Comparison of ENCODE assay signal across 23 mouse cellular contexts in genomic region chr1:91825261-91825660, GRCm38 (mm10). TPM values are rescaled to one million over a fixed set of nuclear protein-coding genes. Genes with fewer than 3 reads are reported as not detected.
DNase-seq lines count a peak whose midpoint lies in the region; ATAC-seq lines count a peak whose summit lies in the region.
"Had no signal": no experiment of that assay in that cellular context is flagged by ENCODE, and none has a peak within 500 bp of the region (broad histone marks: within the 10 kb centered on the region; RNA-seq: fewer than 3 reads in every experiment).

No protein-coding gene starts in this region.

- no peak overlapping the region for H3K9ac ChIP-seq in midbrain, embryonic 11.5 days (ENCODE audit: low read length)
- H3K9ac ChIP-seq in midbrain, embryonic 15.5 days: no peak overlapping the region
- H3K9ac ChIP-seq: embryonic facial prominence, embryonic 12.5 days; forebrain, embryonic 12.5 days; hindbrain, embryonic 12.5 days; intestine, embryonic 15.5 days had no signal

- DNase-seq in midbrain, embryonic 11.5 days (ENCODE audit: low spot score, missing footprints): peak; percentile 71
- DNase-seq in adrenal gland, postnatal 14 days: no peak
- DNase-seq in spleen, adult 18-20 months: no peak
- no peak for DNase-seq in kidney, postnatal 25 days
- DNase-seq: adrenal gland, adult 8-10 months; B cell, adult 2 months; cerebellum, adult 2 months; cerebellum, postnatal 10 days; gastrocnemius, postnatal 14 days; heart, postnatal 10 days; heart, postnatal 4 days; kidney, adult 2 months had no signal

- no peaks in the 10 kb centered on the region for H3K4me1 ChIP-seq in midbrain, embryonic 11.5 days (ENCODE audit: control insufficient read depth, insufficient read depth, low read length)
- peaks cover 5% of the 10 kb centered on the region; the same call in 1 of the 2 replicates for H3K4me1 ChIP-seq in midbrain, embryonic 15.5 days

- H3K9me3 ChIP-seq in midbrain, embryonic 11.5 days (ENCODE audit: control insufficient read depth, low read length): no peaks in the 10 kb centered on the region
- no peaks in the 10 kb centered on the region for H3K9me3 ChIP-seq in midbrain, embryonic 15.5 days
- H3K9me3 ChIP-seq: embryonic facial prominence, embryonic 12.5 days; forebrain, embryonic 12.5 days; hindbrain, embryonic 12.5 days; intestine, embryonic 15.5 days had no signal

- 52% methylated on average over 4 of the region's 4 CpGs for WGBS in midbrain, embryonic 11.5 days
- 53% methylated on average over 4 of the region's 4 CpGs for WGBS in midbrain, embryonic 15.5 days

- no peak overlapping the region for H3K4me3 ChIP-seq in midbrain, embryonic 11.5 days (ENCODE audit: low read depth, low read length)
- no peak overlapping the region for H3K4me3 ChIP-seq in midbrain, embryonic 15.5 days
- H3K4me3 ChIP-seq: embryonic facial prominence, embryonic 12.5 days; forebrain, embryonic 12.5 days; hindbrain, embryonic 12.5 days; intestine, embryonic 15.5 days had no signal

- no peak for ATAC-seq in midbrain, embryonic 11.5 days (ENCODE audit: low FRiP score)
- no peak for ATAC-seq in midbrain, embryonic 15.5 days (replicated peaks)
- peak; percentile 86 for ATAC-seq in CD4-positive, CD25-positive, alpha-beta regulatory T cell, adult 4 months
- peak; percentile 43 for ATAC-seq in activated CD4-positive, CD25-positive, alpha-beta regulatory T cell, adult 4 months
- peak; percentile 86 for ATAC-seq in inflammation-experienced regulatory T-cells, adult 6 months
- ATAC-seq: forebrain, embryonic 16.5 days; hindbrain, embryonic 16.5 days; intestine, embryonic 15.5 days had no signal

- no peaks in the 10 kb centered on the region for H3K27me3 ChIP-seq in midbrain, embryonic 11.5 days (ENCODE audit: control insufficient read depth, insufficient read depth, low read length)
- H3K27me3 ChIP-seq in midbrain, embryonic 15.5 days (replicated peaks): no peaks in the 10 kb centered on the region
- H3K27me3 ChIP-seq: embryonic facial prominence, embryonic 12.5 days; forebrain, embryonic 12.5 days; hindbrain, embryonic 12.5 days; intestine, embryonic 15.5 days had no signal

- no peak overlapping the region for H3K27ac ChIP-seq in midbrain, embryonic 11.5 days (ENCODE audit: low read depth, low read length)
- no peak overlapping the region for H3K27ac ChIP-seq in midbrain, embryonic 15.5 days
- H3K27ac ChIP-seq: embryonic facial prominence, embryonic 12.5 days; forebrain, embryonic 12.5 days; hindbrain, embryonic 12.5 days; intestine, embryonic 15.5 days had no signal

- no peak overlapping the region for H3K4me2 ChIP-seq in midbrain, embryonic 11.5 days
- no peak overlapping the region for H3K4me2 ChIP-seq in midbrain, embryonic 15.5 days
- H3K4me2 ChIP-seq: embryonic facial prominence, embryonic 12.5 days; forebrain, embryonic 12.5 days; hindbrain, embryonic 12.5 days; intestine, embryonic 15.5 days had no signal

- H3K36me3 ChIP-seq in midbrain, embryonic 11.5 days (ENCODE audit: control insufficient read depth, insufficient read depth, low read length): no peaks in the 10 kb centered on the region
- H3K36me3 ChIP-seq in midbrain, embryonic 15.5 days (replicated peaks): no peaks in the 10 kb centered on the region
- H3K36me3 ChIP-seq: embryonic facial prominence, embryonic 12.5 days; forebrain, embryonic 12.5 days; hindbrain, embryonic 12.5 days; intestine, embryonic 15.5 days had no signal

RNA-seq across cellular contexts. Expression of gene Twist2, which starts 24.0 kb away (rescaled TPM):
- polyA plus RNA-seq in midbrain, embryonic 11.5 days (2014; fragmentation: Nextera tagmentation; extraction: Ambion mirVana): 7.8 and 9.8 TPM in 2 replicates
- polyA plus RNA-seq in midbrain, embryonic 15.5 days (2015; fragmentation: Nextera tagmentation; extraction: Ambion mirVana): 2.1 and 2.4 TPM in 2 replicates
- not detected for polyA plus RNA-seq in CD4-positive, CD25-positive, alpha-beta regulatory T cell, adult 4 months (2017; shearing (Covaris generic))
- not detected for polyA plus RNA-seq in activated CD4-positive, CD25-positive, alpha-beta regulatory T cell, adult 4 months (2017; shearing (Covaris generic))
- polyA plus RNA-seq in inflammation-experienced regulatory T-cells, adult 6 months (2017; shearing (Covaris generic)): not detected
- total RNA-seq in adrenal gland, postnatal 14 days (2021): 1.7 and 2.3 TPM in 2 replicates
- total RNA-seq: granulocyte monocyte progenitor cell, adult 5-6 weeks had no signal

Comparison
In these comparisons a context has a peak if more than half of its experiments do, and no peak if none do; other contexts are left out.
1. ATAC-seq: peak in CD4-positive, CD25-positive, alpha-beta regulatory T cell, adult 4 months (single experiment), activated CD4-positive, CD25-positive, alpha-beta regulatory T cell, adult 4 months (single experiment) and inflammation-experienced regulatory T-cells, adult 6 months (single experiment); none in midbrain, embryonic 11.5 days (single experiment) and midbrain, embryonic 15.5 days (single experiment).